Mouse (Mus musculus): ENCODE data around the gene Fam72a.

DNA sequence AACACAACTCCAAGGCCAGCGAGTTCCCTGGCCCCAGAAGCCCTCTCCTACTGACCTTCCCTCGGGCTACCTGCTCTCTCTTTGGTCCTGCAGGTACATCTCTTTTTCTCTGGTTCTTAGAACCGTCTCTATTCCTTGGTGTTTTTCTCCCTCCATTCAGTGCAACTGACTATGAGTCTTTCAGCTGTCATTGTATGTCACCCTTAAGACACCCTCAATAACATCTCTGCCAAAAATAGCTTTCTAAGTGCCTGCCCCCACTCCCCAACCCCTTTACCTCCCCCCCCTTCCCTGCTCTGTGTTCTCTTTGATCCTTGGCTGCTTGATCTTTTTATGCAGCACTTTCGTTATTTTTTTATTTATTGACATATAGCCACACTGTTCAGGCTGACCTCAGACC, 52.7 kb downstream of the Fam72a start:
- TF ChIP-seq CTCF (IDR thresholded peaks at IDR 0.05; ENCODE audit: extremely low read depth, insufficient read length, insufficient replicate concordance, low read depth, low read length) (no peak), POLR2A (IDR thresholded peaks at IDR 0.05; ENCODE audit: low read depth, low read length) (no peak)

Data from small intestine, adult 2 months (tissue).